Mouse (Mus musculus) thymus, postnatal 36 days (tissue): Measurements from ENCODE around the gene Usp46.

Experiments used
- DNase-seq, 2 experiments: peaks; one replicate each; pipeline ENCODE4 v3.0.0; 2022; ENCODE audit warnings: mixed read lengths in 2 of 2

The Usp46 gene

GRCm38 (mm10) chr5:73951649-73952000 lies 116.6 kb downstream of the Usp46 start:
- DNase-seq = no peak

GRCm38 (mm10) chr5:73950809-73951648 lies 117.2 kb downstream of the Usp46 start:
- DNase-seq = no peak
